Mouse (Mus musculus) liver, adult 2 months (tissue): ENCODE data around the gene Tdrkh.

Experiments
- CTCF ChIP-seq: fragments of 200-500 bp; IDR thresholded peaks from 2 replicates; pipeline ENCODE4 v1.5.1; 2011; ENCODE audit warnings: low read depth, low read length, control low read depth
- POLR2A ChIP-seq: fragments of 200-500 bp; IDR thresholded peaks from 2 replicates; pipeline ENCODE4 v1.6.1; 2011; ENCODE audit warnings: low read length, control low read depth; ENCODE audit not compliant: insufficient read depth; ENCODE audit errors: extremely low read depth

- no peak for TF ChIP-seq POLR2A
- TF ChIP-seq CTCF, result no peak
These were observed 68.4 kb downstream of the Tdrkh start for GRCm38 (mm10) chr3:94481429-94481828.
